Mouse (Mus musculus) MEL (cell line): Measurements from ENCODE around the gene Itsn1. TPM values are rescaled to one million over a fixed set of nuclear protein-coding genes. Genes with fewer than 3 reads are reported as not detected.

Experiments used
- DNase-seq: peaks from one replicate; pipeline ENCODE4 v3.0.0; 2011; ENCODE audit warnings: low read depth, low spot score
- H3K27ac ChIP-seq: 2 replicates; pipeline ENCODE4 v1.5.1; 2012; ENCODE audit warnings: low read depth, mild to moderate bottlenecking, control low read depth, low read length, moderate library complexity; ENCODE audit not compliant: control insufficient read depth
- H3K27me3 ChIP-seq, 2 experiments: fragments of 150-350 bp in 1 of 2; sonication (generic) in 1 of 2; 2 replicates each; pipeline ENCODE4 v1.6.1; 2012; ENCODE audit warnings: low read length in 2 of 2, mild to moderate bottlenecking in 2 of 2, improper control_type of control experiment in 1 of 2, moderate library complexity in 1 of 2; ENCODE audit not compliant: insufficient read depth in 2 of 2, control insufficient read depth in 1 of 2
- H3K36me3 ChIP-seq, 2 experiments: 2 replicates each; pipeline ENCODE4 v1.6.1; 2012 to 2014; ENCODE audit warnings: low read length in 2 of 2, improper control_type of control experiment in 1 of 2, inconsistent platforms in 1 of 2, mild to moderate bottlenecking in 1 of 2; ENCODE audit not compliant: insufficient read depth in 2 of 2, control insufficient read depth in 1 of 2
- H3K4me1 ChIP-seq, 2 experiments: fragments of 150-350 bp in 1 of 2; sonication (generic) in 1 of 2; 2 replicates each; pipeline ENCODE4 v1.6.1; 2012; ENCODE audit warnings: low read length in 2 of 2, improper control_type of control experiment in 1 of 2, mild to moderate bottlenecking in 1 of 2; ENCODE audit not compliant: insufficient read depth in 2 of 2, control insufficient read depth in 1 of 2
- H3K4me3 ChIP-seq, 2 experiments: fragments of 150-350 bp in 1 of 2; sonication (generic) in 1 of 2; 2 replicates each; pipeline ENCODE4 v1.5.1; 2012; ENCODE audit warnings: low read depth in 2 of 2, low read length in 2 of 2, mild to moderate bottlenecking in 2 of 2, moderate library complexity in 2 of 2, control low read depth in 1 of 2, improper control_type of control experiment in 1 of 2; ENCODE audit not compliant: control insufficient read depth in 1 of 2, insufficient read depth in 1 of 2
- H3K79me2 ChIP-seq: 2 replicates; pipeline ENCODE4 v1.6.1; 2012; ENCODE audit warnings: mild to moderate bottlenecking, low read length, moderate library complexity; ENCODE audit not compliant: control insufficient read depth, poor library complexity, insufficient read depth
- H3K9ac ChIP-seq: 2 replicates; pipeline ENCODE4 v1.6.1; 2012; ENCODE audit warnings: low read depth, mild to moderate bottlenecking, control low read depth, low read length, moderate library complexity; ENCODE audit not compliant: control insufficient read depth, poor library complexity, severe bottlenecking
- H3K9me3 ChIP-seq: fragments of 150-350 bp; sonication (generic); replicated peaks from 2 replicates; pipeline ENCODE4 v1.6.1; 2012; ENCODE audit warnings: mild to moderate bottlenecking, low read length, improper control_type of control experiment, moderate library complexity; ENCODE audit not compliant: insufficient read depth
- BHLHE40 ChIP-seq: IDR thresholded peaks from 2 replicates; pipeline ENCODE4 v1.6.1; 2012; ENCODE audit warnings: low read depth, mild to moderate bottlenecking, inconsistent platforms, low read length, improper control_type of control experiment, borderline replicate concordance
- CTCF ChIP-seq, 3 experiments: IDR thresholded peaks in 2 of 3; conservative IDR thresholded peaks in 1 of 3; 2 replicates each; pipeline ENCODE4 v1.5.1; 2011 to 2012; ENCODE audit warnings: low read length in 3 of 3, low read depth in 2 of 3, mild to moderate bottlenecking in 2 of 3, improper control_type of control experiment in 1 of 3, inconsistent platforms in 1 of 3, mixed read lengths in 1 of 3, moderate library complexity in 1 of 3; ENCODE audit not compliant: control insufficient read depth in 1 of 3, insufficient read depth in 1 of 3, poor library complexity in 1 of 3, severe bottlenecking in 1 of 3
- E2F4 ChIP-seq: IDR thresholded peaks from 2 replicates; pipeline ENCODE4 v1.6.1; 2011; ENCODE audit warnings: low read depth, low read length, improper control_type of control experiment, borderline replicate concordance
- EP300 ChIP-seq, 2 experiments: IDR thresholded peaks; 2 replicates each; pipeline ENCODE4 v1.6.1; 2011; ENCODE audit warnings: improper control_type of control experiment in 2 of 2, low read length in 2 of 2, low read depth in 1 of 2, mild to moderate bottlenecking in 1 of 2
- ETS1 ChIP-seq: IDR thresholded peaks from 2 replicates; pipeline ENCODE4 v1.6.1; 2012; ENCODE audit warnings: low read depth, mild to moderate bottlenecking, inconsistent platforms, low read length, improper control_type of control experiment, moderate library complexity
- JUND ChIP-seq: IDR thresholded peaks from 2 replicates; pipeline ENCODE4 v1.6.1; 2011; ENCODE audit warnings: low read depth, mild to moderate bottlenecking, improper control_type of control experiment, low read length
- KAT2A ChIP-seq: conservative IDR thresholded peaks from 2 replicates; pipeline ENCODE4 v1.6.1; 2012; ENCODE audit warnings: low read depth, low read length, improper control_type of control experiment, inconsistent platforms
- MAX ChIP-seq: IDR thresholded peaks from 2 replicates; pipeline ENCODE4 v1.6.1; 2011; ENCODE audit warnings: low read length, improper control_type of control experiment
- MXI1 ChIP-seq: IDR thresholded peaks from 2 replicates; pipeline ENCODE4 v1.6.1; 2011; ENCODE audit warnings: mild to moderate bottlenecking, low read depth, low read length, improper control_type of control experiment
- MYC ChIP-seq: IDR thresholded peaks from 2 replicates; pipeline ENCODE4 v1.6.1; 2011; ENCODE audit warnings: low read depth, mild to moderate bottlenecking, low read length, improper control_type of control experiment, moderate library complexity
- NRF1 ChIP-seq: IDR thresholded peaks from 2 replicates; pipeline ENCODE4 v1.6.1; 2014; ENCODE audit warnings: low read depth, mild to moderate bottlenecking, inconsistent platforms, low read length, improper control_type of control experiment, moderate library complexity; ENCODE audit not compliant: poor library complexity, insufficient read depth, severe bottlenecking
- POLR2A ChIP-seq, 2 experiments: IDR thresholded peaks; 2 replicates each; pipeline ENCODE4 v1.6.1; 2011 to 2012; ENCODE audit warnings: low read length in 2 of 2, mild to moderate bottlenecking in 2 of 2, control low read depth in 1 of 2, improper control_type of control experiment in 1 of 2, low read depth in 1 of 2, moderate library complexity in 1 of 2; ENCODE audit not compliant: control insufficient read depth in 1 of 2, insufficient read depth in 1 of 2, poor library complexity in 1 of 2
- POLR2AphosphoS5 ChIP-seq: IDR thresholded peaks from 2 replicates; pipeline ENCODE4 v1.6.1; 2012; ENCODE audit warnings: low read depth, borderline replicate concordance, mild to moderate bottlenecking, inconsistent platforms, low read length, moderate library complexity, mixed read lengths
- RAD21 ChIP-seq: IDR thresholded peaks from 2 replicates; pipeline ENCODE4 v1.6.1; 2011; ENCODE audit warnings: mild to moderate bottlenecking, low read depth, low read length, improper control_type of control experiment
- SIN3A ChIP-seq: IDR thresholded peaks from 2 replicates; pipeline ENCODE4 v1.6.1; 2012; ENCODE audit warnings: low read length, improper control_type of control experiment, inconsistent platforms
- SMC3 ChIP-seq: IDR thresholded peaks from 2 replicates; pipeline ENCODE4 v1.6.1; 2011; ENCODE audit warnings: low read depth, low read length, improper control_type of control experiment
- TAL1 ChIP-seq: IDR thresholded peaks from 2 replicates; pipeline ENCODE4 v1.6.1; 2012; ENCODE audit warnings: mild to moderate bottlenecking, inconsistent platforms, low read length, moderate library complexity, mixed read lengths
- UBTF ChIP-seq: IDR thresholded peaks from 2 replicates; pipeline ENCODE4 v1.6.1; 2012; ENCODE audit warnings: low read depth, mild to moderate bottlenecking, inconsistent platforms, low read length, improper control_type of control experiment, moderate library complexity, borderline replicate concordance; ENCODE audit not compliant: insufficient read depth
- USF1 ChIP-seq: IDR thresholded peaks from 2 replicates; pipeline ENCODE4 v1.6.1; 2014; ENCODE audit warnings: low read depth, mild to moderate bottlenecking, inconsistent platforms, low read length, improper control_type of control experiment, moderate library complexity
- USF2 ChIP-seq, 2 experiments: IDR thresholded peaks; 2 replicates each; pipeline ENCODE4 v1.6.1; 2011 to 2012; ENCODE audit warnings: improper control_type of control experiment in 2 of 2, low read length in 2 of 2, borderline replicate concordance in 1 of 2, inconsistent platforms in 1 of 2, low read depth in 1 of 2, mild to moderate bottlenecking in 1 of 2; ENCODE audit not compliant: insufficient read depth in 1 of 2
- ZMIZ1 ChIP-seq: IDR thresholded peaks from 2 replicates; pipeline ENCODE4 v1.6.1; 2012; ENCODE audit warnings: low read depth, mild to moderate bottlenecking, inconsistent platforms, low read length, improper control_type of control experiment, moderate library complexity
- ZNF384 ChIP-seq: IDR thresholded peaks from 2 replicates; pipeline ENCODE4 v1.6.1; 2012; ENCODE audit warnings: low read depth, mild to moderate bottlenecking, inconsistent platforms, low read length, improper control_type of control experiment
- polyA plus RNA-seq, 2 experiments: library from polyadenylated mRNA; stranded (reverse) in 1 of 2; unstranded in 1 of 2; fragments of >175 nt in 1 of 2; fragments of >200 nt in 1 of 2; gene quantifications; 2 replicates each; pipeline versions ENCODE4 v1.2.1 to v1.2.4; 2012; ENCODE audit warnings: low replicate concordance in 2 of 2, low read depth in 1 of 2; ENCODE audit not compliant: insufficient read length in 2 of 2, insufficient read depth in 1 of 2, missing spikeins in 1 of 2
- total RNA-seq: library from RNA; depleted of rRNA; stranded (reverse); fragments of 300-350 nt; gene quantifications from 2 replicates; pipeline ENCODE4 v1.2.3, GENCODE M21; 2012

Itsn1 gene
- total and polyA plus RNA-seq, 3 experiments, result 14.7 to 36.5 TPM; not detected in 1

- H3K9me3 ChIP-seq, result no peaks in the 10 kb centered on the region
- no peak overlapping the region for H3K4me3 ChIP-seq
- H3K27ac ChIP-seq, result no peak overlapping the region
- peaks cover 0 to 9% of the 10 kb centered on the region in 2 experiments; a peak in 2 of 4 replicates for H3K36me3 ChIP-seq
- DNase-seq, result no peak
- no peaks in the 10 kb centered on the region for H3K27me3 ChIP-seq
- H3K79me2 ChIP-seq, result no peaks in the 10 kb centered on the region
- H3K4me1 ChIP-seq, result peaks cover 8% of the 10 kb centered on the region in 2 experiments
- TF ChIP-seq MAX, result no peak
- no peak for TF ChIP-seq CTCF (IDR thresholded peaks at IDR 0.05 in 2 of 3, conservative IDR thresholded peaks at IDR 0.05 in 1 of 3; ENCODE audit: control insufficient read depth in 1 of 3, insufficient read depth in 1 of 3, low read depth in 2 of 3, low read length in 3 of 3, poor library complexity in 1 of 3, severe bottlenecking in 1 of 3)
- TF ChIP-seq TAL1, result no peak
- no peak for TF ChIP-seq ETS1
- TF ChIP-seq MYC, result no peak
- TF ChIP-seq RAD21, result no peak
- no peak for TF ChIP-seq JUND
- TF ChIP-seq SIN3A, result no peak
- no peak for TF ChIP-seq UBTF
- no peak for TF ChIP-seq ZNF384
- no peak for TF ChIP-seq NRF1
- no peak for TF ChIP-seq POLR2A (IDR thresholded peaks at IDR 0.05; ENCODE audit: control insufficient read depth in 1 of 2, insufficient read depth in 1 of 2, low read depth in 1 of 2, low read length in 2 of 2, poor library complexity in 1 of 2)
- no peak for TF ChIP-seq SMC3
- TF ChIP-seq USF2 (IDR thresholded peaks at IDR 0.05; ENCODE audit: borderline replicate concordance in 1 of 2, insufficient read depth in 1 of 2, low read depth in 1 of 2, low read length in 2 of 2), result no peak
- TF ChIP-seq E2F4, result no peak
- TF ChIP-seq ZMIZ1, result no peak
- no peak for TF ChIP-seq MXI1
- TF ChIP-seq, all 39 proteins: peak for 0
- no peak overlapping the region for H3K9ac ChIP-seq
Measured at GRCm38 (mm10) chr16:91828160-91828559, 99.1 kb downstream of the Itsn1 start.

- no peak for TF ChIP-seq USF2 (IDR thresholded peaks at IDR 0.05; ENCODE audit: borderline replicate concordance in 1 of 2, insufficient read depth in 1 of 2, low read depth in 1 of 2, low read length in 2 of 2)
- TF ChIP-seq BHLHE40, result no peak
- no peak for TF ChIP-seq USF1
- no peak for TF ChIP-seq UBTF
- TF ChIP-seq E2F4, result no peak
- no peak for TF ChIP-seq KAT2A
- no peak for TF ChIP-seq POLR2AphosphoS5
- no peak for TF ChIP-seq MYC
- no peak for TF ChIP-seq NRF1
- TF ChIP-seq RAD21, result no peak
- TF ChIP-seq EP300 (IDR thresholded peaks at IDR 0.05; ENCODE audit: low read depth in 1 of 2, low read length in 2 of 2), result no peak
- Histone ChIP-seq H3K4me3 (no peak overlapping the region), H3K36me3 (peaks cover 0 to 5% of the 10 kb centered on the region in 2 experiments; a peak in 2 of 4 replicates), H3K9ac (no peak overlapping the region), H3K27ac (no peak overlapping the region), H3K27me3 (no peaks in the 10 kb centered on the region), H3K9me3 (no peaks in the 10 kb centered on the region), H3K79me2 (no peaks in the 10 kb centered on the region), H3K4me1 (peaks cover 4 to 8% of the 10 kb centered on the region in 2 experiments; a peak in 3 of 4 replicates)
- no peak for DNase-seq
Measured at GRCm38 (mm10) chr16:91828603-91829002, 99.5 kb downstream of the Itsn1 start.
